Mouse (Mus musculus): ENCODE measurements at regions not wholly inside any gene's neighbourhood (a gene's known extent, or its start where the extent isn't known, plus 50 kb on each side); places are given as distances from the start of the nearest gene placed in this dataset.

GRCm38 (mm10) chr11:19546226-19546625 is 377.9 kb upstream of the Spred2 start:
- no peak for TF ChIP-seq POLR2A (IDR thresholded peaks at IDR 0.05; ENCODE audit: borderline replicate concordance, extremely low read depth, insufficient read depth, insufficient read length)
- Histone ChIP-seq H3K36me3 (ENCODE audit: control insufficient read depth, insufficient read depth, low read length) (no peaks in the 10 kb centered on the region), H3K9me3 (ENCODE audit: control insufficient read depth, low read length) (no peaks in the 10 kb centered on the region), H3K4me2 (replicated peaks; ENCODE audit: low read depth, low read length, severe bottlenecking) (no peak overlapping the region), H3K27me3 (ENCODE audit: control insufficient read depth, insufficient read depth, low read length) (no peaks in the 10 kb centered on the region), H3K4me1 (ENCODE audit: control insufficient read depth, insufficient read depth, low read length) (no peaks in the 10 kb centered on the region), H3K4me3 (replicated peaks; ENCODE audit: low read length) (no peak overlapping the region), H3K9ac (ENCODE audit: low read depth, low read length, severe bottlenecking) (no peak overlapping the region), H3K27ac (replicated peaks; ENCODE audit: low read depth, low read length) (no peak overlapping the region)
- peak; percentile 35 for DNase-seq (ENCODE audit: low spot score)
- no peak for ATAC-seq (ENCODE audit: low FRiP score, low read depth)
- WGBS, result 14% methylated on average over 4 of the region's 4 CpGs

DNA sequence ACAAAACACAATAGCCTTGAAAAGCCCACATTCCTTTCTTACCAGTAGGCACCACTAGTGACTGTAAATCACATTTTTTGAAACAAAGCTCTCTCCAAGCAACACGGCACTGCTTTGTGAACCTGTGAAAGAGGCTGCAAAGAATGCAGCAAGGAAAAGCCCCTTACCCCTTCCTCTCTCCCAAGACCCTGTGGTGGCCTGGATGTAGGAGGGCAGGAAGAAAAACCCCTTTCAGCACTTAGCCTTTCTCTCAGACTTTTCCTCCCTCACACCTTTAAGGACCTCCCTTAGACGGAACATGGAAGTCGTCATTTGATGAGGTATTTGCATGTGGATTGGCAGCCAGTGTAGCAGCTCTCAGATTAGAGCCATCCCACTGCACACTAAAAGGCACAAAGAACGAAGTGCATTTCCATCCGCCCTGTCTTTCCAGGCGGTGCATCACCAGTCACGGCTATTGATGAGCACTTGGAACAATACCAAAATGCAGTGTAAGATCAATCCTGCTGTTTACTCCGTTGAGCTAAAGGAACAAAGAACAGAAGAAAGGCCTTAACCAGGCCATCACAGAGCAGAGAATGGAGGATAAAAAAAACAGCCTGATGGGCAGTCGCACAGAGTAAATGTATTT is 369.7 kb upstream of the Spred2 start:
- no peak for ATAC-seq (ENCODE audit: low FRiP score, low read depth)
- DNase-seq (ENCODE audit: low spot score), result no peak
- no peak overlapping the region for H3K27ac ChIP-seq (replicated peaks; ENCODE audit: low read depth, low read length)
- H3K4me3 ChIP-seq (replicated peaks; ENCODE audit: low read length), result no peak overlapping the region
- 64% methylated on average over 9 of the region's 9 CpGs for WGBS
- H3K4me1 ChIP-seq (ENCODE audit: control insufficient read depth, insufficient read depth, low read length), result no peaks in the 10 kb centered on the region
- no peak overlapping the region for H3K4me2 ChIP-seq (replicated peaks; ENCODE audit: low read depth, low read length, severe bottlenecking)
- no peaks in the 10 kb centered on the region for H3K36me3 ChIP-seq (ENCODE audit: control insufficient read depth, insufficient read depth, low read length)
- H3K9me3 ChIP-seq (ENCODE audit: control insufficient read depth, low read length), result no peaks in the 10 kb centered on the region
- TF ChIP-seq POLR2A (IDR thresholded peaks at IDR 0.05; ENCODE audit: borderline replicate concordance, extremely low read depth, insufficient read depth, insufficient read length), result no peak
- no peaks in the 10 kb centered on the region for H3K27me3 ChIP-seq (ENCODE audit: control insufficient read depth, insufficient read depth, low read length)
- no peak overlapping the region for H3K9ac ChIP-seq (ENCODE audit: low read depth, low read length, severe bottlenecking)

- DNase-seq (ENCODE audit: low spot score), result no peak
- no peaks in the 10 kb centered on the region for H3K4me1 ChIP-seq (ENCODE audit: control insufficient read depth, insufficient read depth, low read length)
- no peak overlapping the region for H3K9ac ChIP-seq (ENCODE audit: low read depth, low read length, severe bottlenecking)
- H3K4me3 ChIP-seq (replicated peaks; ENCODE audit: low read length), result no peak overlapping the region
- no peaks in the 10 kb centered on the region for H3K27me3 ChIP-seq (ENCODE audit: control insufficient read depth, insufficient read depth, low read length)
- H3K27ac ChIP-seq (replicated peaks; ENCODE audit: low read depth, low read length), result no peak overlapping the region
- ATAC-seq (ENCODE audit: low FRiP score, low read depth), result no peak
- no peak for TF ChIP-seq POLR2A (IDR thresholded peaks at IDR 0.05; ENCODE audit: borderline replicate concordance, extremely low read depth, insufficient read depth, insufficient read length)
- WGBS, result 73% methylated on average over 9 of the region's 9 CpGs
- H3K9me3 ChIP-seq (ENCODE audit: control insufficient read depth, low read length), result no peaks in the 10 kb centered on the region
- no peaks in the 10 kb centered on the region for H3K36me3 ChIP-seq (ENCODE audit: control insufficient read depth, insufficient read depth, low read length)
- H3K4me2 ChIP-seq (replicated peaks; ENCODE audit: low read depth, low read length, severe bottlenecking), result no peak overlapping the region
Observed at GRCm38 (mm10) chr11:19554947-19555770, 369.0 kb upstream of the Spred2 start.

DNA sequence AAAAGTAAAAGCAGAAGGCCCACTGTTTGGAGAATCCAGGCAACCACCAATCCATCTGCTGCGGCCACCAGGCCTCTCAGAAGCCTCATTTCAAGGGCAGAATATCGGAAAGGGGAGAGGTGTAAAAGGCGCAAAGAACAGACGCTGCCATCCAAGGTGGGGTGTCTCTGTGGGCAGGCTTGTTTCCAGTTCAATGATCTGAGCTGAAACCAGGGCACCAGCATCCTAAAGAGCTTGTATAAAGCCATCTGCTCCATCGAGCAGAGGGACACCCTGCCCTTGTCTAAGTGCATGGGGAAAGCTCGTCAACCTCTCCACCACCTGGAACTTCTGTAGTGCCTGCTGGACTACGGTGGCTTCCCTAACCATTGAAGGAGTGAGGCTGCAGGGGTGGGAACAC is 363.7 kb upstream of the Spred2 start:
- DNase-seq (ENCODE audit: low spot score), result no peak
- no peak overlapping the region for H3K9ac ChIP-seq (ENCODE audit: low read depth, low read length, severe bottlenecking)
- TF ChIP-seq POLR2A (IDR thresholded peaks at IDR 0.05; ENCODE audit: borderline replicate concordance, extremely low read depth, insufficient read depth, insufficient read length), result no peak
- H3K27ac ChIP-seq (replicated peaks; ENCODE audit: low read depth, low read length), result no peak overlapping the region
- no peak overlapping the region for H3K4me2 ChIP-seq (replicated peaks; ENCODE audit: low read depth, low read length, severe bottlenecking)
- no peak for ATAC-seq (ENCODE audit: low FRiP score, low read depth)
- no peak overlapping the region for H3K4me3 ChIP-seq (replicated peaks; ENCODE audit: low read length)
- H3K36me3 ChIP-seq (ENCODE audit: control insufficient read depth, insufficient read depth, low read length), result no peaks in the 10 kb centered on the region
- no peaks in the 10 kb centered on the region for H3K4me1 ChIP-seq (ENCODE audit: control insufficient read depth, insufficient read depth, low read length)
- H3K9me3 ChIP-seq (ENCODE audit: control insufficient read depth, low read length), result no peaks in the 10 kb centered on the region
- H3K27me3 ChIP-seq (ENCODE audit: control insufficient read depth, insufficient read depth, low read length), result no peaks in the 10 kb centered on the region
- WGBS, result 78% methylated on average over 7 of the region's 7 CpGs

- no peaks in the 10 kb centered on the region for H3K36me3 ChIP-seq (ENCODE audit: control insufficient read depth, insufficient read depth, low read length)
- DNase-seq (ENCODE audit: low spot score) (no peak), ATAC-seq (ENCODE audit: low FRiP score, low read depth) (no peak)
- H3K27ac ChIP-seq (replicated peaks; ENCODE audit: low read depth, low read length), result no peak overlapping the region
- 90% methylated on average over 4 of the region's 4 CpGs for WGBS
- H3K4me2 ChIP-seq (replicated peaks; ENCODE audit: low read depth, low read length, severe bottlenecking), result no peak overlapping the region
- H3K4me1 ChIP-seq (ENCODE audit: control insufficient read depth, insufficient read depth, low read length), result no peaks in the 10 kb centered on the region
- no peak for TF ChIP-seq POLR2A (IDR thresholded peaks at IDR 0.05; ENCODE audit: borderline replicate concordance, extremely low read depth, insufficient read depth, insufficient read length)
- no peak overlapping the region for H3K4me3 ChIP-seq (replicated peaks; ENCODE audit: low read length)
- H3K9ac ChIP-seq (ENCODE audit: low read depth, low read length, severe bottlenecking), result no peak overlapping the region
- no peaks in the 10 kb centered on the region for H3K27me3 ChIP-seq (ENCODE audit: control insufficient read depth, insufficient read depth, low read length)
- no peaks in the 10 kb centered on the region for H3K9me3 ChIP-seq (ENCODE audit: control insufficient read depth, low read length)
Observed at GRCm38 (mm10) chr11:19562668-19563067, 361.5 kb upstream of the Spred2 start.
